Mouse (Mus musculus) liver, postnatal 0 days (tissue): ENCODE measurements around the gene Gmds. TPM values are rescaled to one million over a fixed set of nuclear protein-coding genes. Genes with fewer than 3 reads are reported as not detected.

Experiments
- ATAC-seq: fragments of 200-750 bp; cut with Nextera tagmentation; 2 replicates; pipeline ENCODE4 v1.8.0; 2017; ENCODE audit warnings: mild to moderate bottlenecking, moderate library complexity
- DNase-seq: peaks from one replicate; pipeline ENCODE4 v3.0.0-alpha.2; 2016
- H3K27ac ChIP-seq: fragments of 300-500 bp; sonication (generic); 2 replicates; pipeline ENCODE4 v1.5.1; 2014; ENCODE audit warnings: antibody characterized with exemption, moderate library complexity, mild to moderate bottlenecking, low read depth
- H3K27me3 ChIP-seq: fragments of 300-500 bp; sonication (generic); 2 replicates; pipeline ENCODE4 v1.6.1; 2014; ENCODE audit warnings: low read length, control low read depth, mixed read lengths; ENCODE audit not compliant: insufficient read depth
- H3K36me3 ChIP-seq: fragments of 300-500 bp; sonication (generic); replicated peaks from 2 replicates; pipeline ENCODE4 v1.6.1; 2014; ENCODE audit warnings: mild to moderate bottlenecking, control low read depth, low read length, moderate library complexity, mixed read lengths; ENCODE audit not compliant: insufficient read depth
- H3K4me1 ChIP-seq: fragments of 300-500 bp; sonication (generic); 2 replicates; pipeline ENCODE4 v1.6.1; 2014; ENCODE audit warnings: antibody characterized with exemption, mild to moderate bottlenecking, control low read depth; ENCODE audit not compliant: insufficient read depth
- H3K4me2 ChIP-seq: fragments of 300-500 bp; sonication (generic); 2 replicates; pipeline ENCODE4 v1.6.1; 2014; ENCODE audit warnings: low read depth, mild to moderate bottlenecking, low read length, moderate library complexity, mixed read lengths
- H3K4me3 ChIP-seq: fragments of 300-500 bp; sonication (generic); 2 replicates; pipeline ENCODE4 v1.5.1; 2014; ENCODE audit warnings: low read depth, low read length
- H3K9ac ChIP-seq: fragments of 300-500 bp; sonication (generic); replicated peaks from 2 replicates; pipeline ENCODE4 v1.6.1; 2014; ENCODE audit warnings: mild to moderate bottlenecking, moderate library complexity
- H3K9me3 ChIP-seq: fragments of 300-500 bp; sonication (generic); 2 replicates; pipeline ENCODE4 v1.6.1; 2016; ENCODE audit warnings: mild to moderate bottlenecking, control low read depth, low read length, mixed read lengths
- CTCF ChIP-seq: sonication (generic); IDR thresholded peaks from 2 replicates; pipeline ENCODE4 v1.5.1; 2016; ENCODE audit warnings: antibody characterized with exemption, low read depth
- EP300 ChIP-seq: IDR thresholded peaks from 2 replicates; pipeline ENCODE4 v1.6.1; 2016; ENCODE audit warnings: antibody characterized with exemption, low read depth, mild to moderate bottlenecking
- WGBS: fragments of 180-500 bp; shearing (Covaris S2); extraction: QIAGEN DNeasy Blood & Tissue Kit; methylation state at CpG from one replicate; pipeline ENCODE4 v1.1.7; 2014; ENCODE audit not compliant: insufficient replicate concordance; 5-methylcytosine and 5-hydroxymethylcytosine counted together
- polyA plus RNA-seq: library from polyadenylated mRNA; unstranded; fragments of >200 nt; fragmentation: Nextera tagmentation; extraction: Ambion mirVana; gene quantifications from 2 replicates; pipeline ENCODE4 v1.2.1, GENCODE M21; 2015

Gmds gene
- polyA plus RNA-seq, 1 experiment from 2014 or later = 4.9 TPM

GRCm38 (mm10) chr13:31960514-31960913 lies 378.0 kb downstream of the Gmds start:
- no peak for ATAC-seq
- Histone ChIP-seq H3K36me3 (no peaks in the 10 kb centered on the region), H3K4me1 (no peaks in the 10 kb centered on the region), H3K27me3 (no peaks in the 10 kb centered on the region), H3K27ac (no peak overlapping the region), H3K9ac (no peak overlapping the region), H3K4me2 (no peak overlapping the region), H3K4me3 (no peak overlapping the region), H3K9me3 (no peaks in the 10 kb centered on the region)
- 62% methylated on average over 3 of the region's 3 CpGs for WGBS
- TF ChIP-seq CTCF = no peak
- no peak for DNase-seq

- TF ChIP-seq CTCF (no peak), EP300 (no peak)
- no peak overlapping the region for H3K9ac ChIP-seq
- no peaks in the 10 kb centered on the region for H3K27me3 ChIP-seq
- ATAC-seq (no peak), DNase-seq (no peak)
- H3K4me2 ChIP-seq = no peak overlapping the region
- H3K4me3 ChIP-seq = no peak overlapping the region
- no peaks in the 10 kb centered on the region for H3K36me3 ChIP-seq
- no peaks in the 10 kb centered on the region for H3K4me1 ChIP-seq
- WGBS = 56% methylated on average over 13 of the region's 13 CpGs
- no peaks in the 10 kb centered on the region for H3K9me3 ChIP-seq
- H3K27ac ChIP-seq = no peak overlapping the region
These were observed 379.9 kb downstream of the Gmds start for GRCm38 (mm10) chr13:31958346-31959335.

GRCm38 (mm10) chr13:31956584-31956983 lies 382.0 kb downstream of the Gmds start:
- Histone ChIP-seq H3K9me3 (no peaks in the 10 kb centered on the region), H3K9ac (no peak overlapping the region), H3K4me1 (no peaks in the 10 kb centered on the region), H3K36me3 (no peaks in the 10 kb centered on the region), H3K4me2 (no peak overlapping the region), H3K27ac (no peak overlapping the region), H3K27me3 (no peaks in the 10 kb centered on the region), H3K4me3 (no peak overlapping the region)
- DNase-seq (peak; percentile 69), ATAC-seq (no peak; the same call in 1 of the 2 replicates)
- WGBS = 61% methylated on average over 6 of the region's 6 CpGs
- TF ChIP-seq EP300 = no peak
- peak; percentile 85 for TF ChIP-seq CTCF

GRCm38 (mm10) chr13:31956112-31956511 lies 382.4 kb downstream of the Gmds start:
- Histone ChIP-seq H3K27ac (no peak overlapping the region), H3K36me3 (no peaks in the 10 kb centered on the region), H3K9ac (no peak overlapping the region), H3K4me1 (no peaks in the 10 kb centered on the region), H3K27me3 (no peaks in the 10 kb centered on the region), H3K4me2 (no peak overlapping the region), H3K4me3 (no peak overlapping the region), H3K9me3 (no peaks in the 10 kb centered on the region)
- TF ChIP-seq CTCF = no peak
- ATAC-seq = no peak
- 77% methylated on average over 4 of the region's 4 CpGs for WGBS
- no peak for DNase-seq

GRCm38 (mm10) chr13:31955171-31955570 lies 383.4 kb downstream of the Gmds start:
- Histone ChIP-seq H3K4me1 (no peaks in the 10 kb centered on the region), H3K27ac (no peak overlapping the region), H3K9ac (no peak overlapping the region), H3K36me3 (no peaks in the 10 kb centered on the region), H3K9me3 (no peaks in the 10 kb centered on the region), H3K27me3 (no peaks in the 10 kb centered on the region), H3K4me3 (no peak overlapping the region), H3K4me2 (no peak overlapping the region)
- no peak for TF ChIP-seq CTCF
- peak; percentile 53; the same call in 1 of the 2 replicates for TF ChIP-seq EP300
- peak; percentile 77 for ATAC-seq
- DNase-seq = peak; percentile 37
- 47% methylated on average over 7 of the region's 7 CpGs for WGBS

GRCm38 (mm10) chr13:31944676-31945210 lies 393.8 kb downstream of the Gmds start:
- Histone ChIP-seq H3K36me3 (no peaks in the 10 kb centered on the region), H3K4me2 (no peak overlapping the region), H3K4me1 (no peaks in the 10 kb centered on the region), H3K27ac (no peak overlapping the region), H3K4me3 (no peak overlapping the region), H3K27me3 (no peaks in the 10 kb centered on the region), H3K9ac (no peak overlapping the region), H3K9me3 (no peaks in the 10 kb centered on the region)
- no peak for TF ChIP-seq CTCF
- no peak for TF ChIP-seq EP300
- no peak for ATAC-seq
- DNase-seq = no peak
- WGBS = 79% methylated on average over 3 of the region's 3 CpGs
